In genomic region chr9:108742048-108742447, GRCm38 (mm10) we compare ENCODE assay signal across 20 mouse cellular contexts.
"Had no signal": no experiment of that assay in that cellular context is flagged by ENCODE, and none has a peak within 500 bp of the region (broad histone marks: within the 10 kb centered on the region; RNA-seq: fewer than 3 reads in every experiment).

No protein-coding gene starts in this region.

- H3K4me1 ChIP-seq: limb, embryonic 12.5 days; midbrain, embryonic 12.5 days; midbrain, embryonic 15.5 days; neural tube, embryonic 13.5 days; stomach, embryonic 15.5 days had no signal

- DNase-seq: kidney, adult 2 months; kidney, postnatal 10 days; kidney, postnatal 36 days; layer of hippocampus, postnatal 36 days; liver; lung, adult 2 months; retina, postnatal 1 day; right cerebral cortex, postnatal 25 days; spleen, adult 18-20 months; thymus, postnatal 25 days had no signal

- H3K9ac ChIP-seq: limb, embryonic 12.5 days; liver, embryonic 12.5 days; liver, embryonic 15.5 days; midbrain, embryonic 12.5 days; midbrain, embryonic 15.5 days; neural tube, embryonic 13.5 days; stomach, embryonic 15.5 days had no signal

- H3K4me2 ChIP-seq: limb, embryonic 12.5 days; liver, embryonic 12.5 days; liver, embryonic 15.5 days; midbrain, embryonic 12.5 days; midbrain, embryonic 15.5 days; neural tube, embryonic 13.5 days; stomach, embryonic 15.5 days had no signal

- H3K27me3 ChIP-seq: limb, embryonic 12.5 days; liver, embryonic 12.5 days; liver, embryonic 15.5 days; midbrain, embryonic 12.5 days; midbrain, embryonic 15.5 days; neural tube, embryonic 13.5 days; stomach, embryonic 15.5 days had no signal

- H3K9me3 ChIP-seq: limb, embryonic 12.5 days; liver, embryonic 12.5 days; liver, embryonic 15.5 days; midbrain, embryonic 12.5 days; midbrain, embryonic 15.5 days; neural tube, embryonic 13.5 days; stomach, embryonic 15.5 days had no signal

- H3K27ac ChIP-seq: left cerebral cortex, adult 2 months; limb, embryonic 12.5 days; liver, embryonic 12.5 days; liver, embryonic 15.5 days; macrophage; midbrain, embryonic 12.5 days; midbrain, embryonic 15.5 days; neural tube, embryonic 13.5 days; stomach, embryonic 15.5 days had no signal

- H3K4me3 ChIP-seq: left cerebral cortex, adult 2 months; limb, embryonic 12.5 days; liver, embryonic 12.5 days; liver, embryonic 15.5 days; midbrain, embryonic 12.5 days; midbrain, embryonic 15.5 days; neural tube, embryonic 13.5 days; stomach, embryonic 15.5 days had no signal

- ATAC-seq: liver, embryonic 12.5 days; lung, postnatal 0 days; midbrain, embryonic 15.5 days had no signal
